Mouse (Mus musculus) adrenal gland, postnatal 25 days (tissue): ENCODE data around the gene Tram2. TPM values are rescaled to one million over a fixed set of nuclear protein-coding genes. Genes with fewer than 3 reads are reported as not detected.

ENCODE experiments used
- DNase-seq: peaks from one replicate; pipeline ENCODE4 v3.0.0; 2021; ENCODE audit warnings: mixed read lengths
- total RNA-seq: library from RNA; stranded (reverse); gene quantifications from 2 replicates; pipeline ENCODE4 v1.2.3, GENCODE M21; 2021

Gene Tram2
- total RNA-seq, 1 experiment from 2014 or later: 5.8 TPM

GRCm38 (mm10) chr1:21010282-21010800 is 68.7 kb downstream of the Tram2 start:
- no peak for DNase-seq

DNA sequence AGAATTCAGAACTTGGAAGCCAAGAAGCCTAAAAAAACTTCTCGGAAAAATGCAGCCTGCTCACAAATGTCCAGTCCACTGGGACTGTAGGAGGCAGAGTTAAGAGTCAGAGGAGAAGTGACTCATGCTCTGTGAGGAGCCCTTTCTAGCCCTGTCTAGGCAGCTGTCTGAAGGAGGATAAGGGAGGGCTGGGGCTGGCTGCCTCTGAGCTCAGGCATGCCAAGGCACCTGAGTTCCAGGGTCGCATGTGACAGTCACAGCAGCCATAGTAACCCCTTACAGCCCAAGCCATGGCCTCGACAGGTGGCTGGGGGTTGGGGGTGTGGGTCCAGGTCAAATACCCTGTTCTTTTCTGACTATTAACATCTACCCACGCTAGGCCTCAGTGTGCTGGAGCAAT is 70.1 kb downstream of the Tram2 start:
- peak; percentile 22 for DNase-seq

DNA sequence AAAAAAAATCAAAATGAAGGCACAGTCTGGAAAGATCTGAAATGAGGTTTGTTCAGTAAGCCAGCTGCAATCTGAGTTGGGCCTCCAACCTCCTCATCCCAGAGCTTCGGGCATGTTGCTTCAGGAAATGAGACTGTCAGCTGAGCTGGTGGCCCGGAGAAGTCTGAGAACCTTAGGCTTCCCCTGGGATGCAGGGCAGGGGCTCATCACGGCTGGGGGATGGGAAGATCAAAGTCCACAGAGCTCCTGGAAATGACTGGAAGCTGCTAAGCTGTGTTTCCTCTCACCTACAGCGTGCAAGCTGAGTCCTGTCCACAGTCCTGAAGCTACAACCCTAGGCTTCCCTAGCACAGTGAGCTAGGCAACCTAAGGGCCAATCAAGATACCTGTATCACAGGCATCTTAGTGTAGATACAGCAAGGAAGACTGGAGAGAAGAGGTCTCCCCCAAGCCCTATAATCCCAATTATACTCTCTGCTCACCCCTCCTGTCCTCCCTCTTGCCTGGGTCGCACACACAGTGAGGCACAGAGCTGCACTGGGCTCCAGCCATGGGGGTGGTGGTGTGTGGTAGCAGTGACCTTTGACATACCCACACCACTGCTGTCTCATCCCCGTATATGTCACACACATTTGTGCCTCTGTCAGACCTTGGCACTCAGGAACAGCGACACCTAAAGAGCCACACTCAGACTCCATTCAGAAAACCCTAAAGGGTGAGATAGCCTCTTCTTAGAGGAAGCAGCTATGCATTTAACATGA is 70.9 kb downstream of the Tram2 start:
- DNase-seq: no peak

- no peak for DNase-seq
Measured at GRCm38 (mm10) chr1:21006775-21007174, 72.3 kb downstream of the Tram2 start.

GRCm38 (mm10) chr1:21004596-21004995 is 74.4 kb downstream of the Tram2 start:
- DNase-seq: no peak

DNA sequence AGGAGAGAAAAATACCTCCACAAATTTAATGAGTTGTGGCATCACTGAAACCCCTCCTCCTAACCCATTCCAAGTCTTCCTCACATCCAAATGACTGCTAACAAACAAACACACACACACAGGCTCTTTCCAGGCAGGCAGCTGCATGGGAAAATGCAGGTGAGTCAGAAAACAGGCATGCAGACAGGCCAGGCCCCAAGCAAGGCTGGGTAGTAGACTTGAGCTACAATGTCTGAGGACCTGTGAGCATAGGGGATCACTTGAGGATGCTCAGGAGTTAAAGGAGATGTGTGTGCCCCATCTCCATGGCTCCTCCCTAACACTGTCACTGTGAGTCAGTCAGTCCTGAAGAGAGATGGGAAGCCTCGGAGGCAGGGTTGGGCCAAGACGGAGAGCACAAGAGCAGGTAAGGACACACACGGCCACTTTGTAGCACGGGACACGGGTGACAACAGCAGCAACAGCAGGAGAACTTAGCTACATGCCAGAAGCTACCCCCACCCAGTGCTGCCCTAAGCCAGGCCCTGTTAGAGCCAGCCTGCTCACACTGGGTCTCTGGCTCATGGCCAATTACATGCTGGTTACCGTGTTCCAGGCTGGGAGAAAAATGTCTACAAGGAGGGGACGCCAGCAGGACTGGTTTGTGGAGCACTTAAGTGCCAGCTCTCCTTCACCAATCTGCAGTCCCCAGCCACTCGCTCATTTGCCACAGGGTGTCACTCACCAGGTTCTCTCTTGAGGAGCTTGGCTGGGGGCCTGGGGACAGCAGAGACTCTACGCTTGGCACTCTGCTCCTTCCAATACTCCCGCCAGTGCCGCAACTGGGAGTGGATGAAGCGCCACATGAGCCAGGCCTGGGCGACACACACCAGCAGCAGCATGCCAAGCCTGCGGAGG is 76.5 kb downstream of the Tram2 start:
- no peak for DNase-seq

- DNase-seq: no peak
Measured at GRCm38 (mm10) chr1:20997881-20998389, 81.1 kb downstream of the Tram2 start.

GRCm38 (mm10) chr1:20997328-20997689 is 81.7 kb downstream of the Tram2 start:
- no peak for DNase-seq

GRCm38 (mm10) chr1:20996603-20997327 is 82.3 kb downstream of the Tram2 start:
- DNase-seq: no peak

- DNase-seq: no peak
Measured at GRCm38 (mm10) chr1:20995331-20995986, 83.6 kb downstream of the Tram2 start.

DNA sequence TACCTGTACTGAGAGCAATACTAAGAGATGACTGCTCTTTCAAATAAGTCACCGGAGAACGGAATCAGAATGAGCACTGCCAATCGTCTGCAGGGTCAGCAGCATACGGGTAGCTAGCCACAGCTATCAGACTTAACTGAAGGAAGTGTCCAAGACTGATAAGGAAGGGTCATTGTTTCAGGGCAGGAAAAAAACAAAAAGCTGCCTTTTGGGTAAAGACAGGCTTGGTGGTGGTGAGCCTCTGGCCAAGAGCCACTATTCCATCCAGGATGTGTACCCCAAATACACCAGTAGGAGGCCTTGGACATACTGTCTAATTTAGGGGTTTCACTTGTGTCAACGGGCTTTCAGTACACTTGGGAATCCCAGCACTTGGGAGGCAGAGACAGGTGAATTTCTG is 84.7 kb downstream of the Tram2 start:
- no peak for DNase-seq

DNA sequence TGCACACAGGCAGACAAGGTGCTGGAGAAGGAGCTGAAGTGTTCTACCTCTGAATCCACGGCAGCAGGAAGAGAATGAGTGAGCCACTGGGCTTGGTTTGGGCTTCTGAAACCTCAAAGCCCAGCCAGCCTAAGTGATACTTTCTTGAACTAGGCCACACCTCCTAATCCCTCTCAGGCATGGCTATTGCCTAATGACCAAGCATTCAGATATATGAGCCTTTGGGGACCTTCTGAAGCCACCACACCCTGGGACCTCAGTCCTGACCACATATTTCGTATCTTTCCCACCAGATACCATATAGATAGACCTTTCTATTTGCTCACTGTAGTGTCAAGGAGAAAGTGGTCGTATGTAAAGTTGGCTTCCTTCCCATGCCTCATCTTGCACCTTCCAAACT is 85.3 kb downstream of the Tram2 start:
- DNase-seq: no peak

DNA sequence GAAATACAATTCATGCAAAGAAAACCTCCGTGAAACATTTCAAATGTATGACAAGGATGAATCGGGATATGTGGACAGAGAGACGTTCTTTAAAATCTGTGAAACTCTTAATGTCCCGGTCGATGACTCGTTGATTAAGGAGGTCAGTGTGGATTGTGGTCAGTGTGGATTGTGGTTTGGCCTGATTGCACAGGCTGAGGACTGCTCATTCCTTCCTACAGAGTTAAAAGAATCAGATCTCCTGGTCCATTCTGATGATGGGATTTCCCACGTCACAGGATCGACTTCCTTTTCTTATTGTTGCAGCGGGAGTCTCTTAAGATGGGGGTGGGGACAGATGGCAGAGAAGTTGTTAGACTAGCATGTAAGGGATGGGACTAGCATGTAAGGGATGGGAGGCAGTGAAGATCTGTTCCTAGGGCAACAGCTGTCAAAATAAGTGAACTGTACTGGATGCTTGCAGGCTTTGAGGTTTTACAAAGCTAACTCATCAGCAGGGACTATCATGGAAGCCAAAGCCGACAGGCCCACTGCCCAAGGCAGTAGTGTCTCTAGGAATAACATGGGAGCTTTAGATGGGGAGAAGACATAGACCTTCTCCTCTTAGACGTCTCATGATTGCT is 89.5 kb downstream of the Tram2 start:
- DNase-seq: no peak

- DNase-seq: no peak
Measured at GRCm38 (mm10) chr1:20986378-20987056, 92.5 kb downstream of the Tram2 start.

GRCm38 (mm10) chr1:20984582-20984981 is 94.4 kb downstream of the Tram2 start:
- no peak for DNase-seq

DNA sequence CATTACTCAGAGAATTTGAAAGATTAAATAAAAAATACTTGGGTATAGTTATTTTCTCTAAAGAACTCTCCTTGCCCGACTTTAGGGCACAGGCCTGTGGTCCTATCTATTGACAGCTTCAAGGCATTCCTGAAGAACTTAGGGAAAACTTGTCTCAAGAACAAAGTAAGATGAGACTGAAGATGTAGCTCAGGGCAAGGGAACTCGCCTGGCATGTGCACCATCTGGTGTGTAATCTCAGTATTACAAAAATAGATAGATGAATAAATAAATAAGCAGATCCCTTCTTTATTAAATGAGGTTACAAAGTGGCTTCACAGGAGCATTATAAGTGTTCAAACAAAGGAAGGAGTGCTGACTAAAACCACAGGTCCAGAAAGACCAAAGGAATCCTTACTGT is 94.9 kb downstream of the Tram2 start:
- no peak for DNase-seq

DNA sequence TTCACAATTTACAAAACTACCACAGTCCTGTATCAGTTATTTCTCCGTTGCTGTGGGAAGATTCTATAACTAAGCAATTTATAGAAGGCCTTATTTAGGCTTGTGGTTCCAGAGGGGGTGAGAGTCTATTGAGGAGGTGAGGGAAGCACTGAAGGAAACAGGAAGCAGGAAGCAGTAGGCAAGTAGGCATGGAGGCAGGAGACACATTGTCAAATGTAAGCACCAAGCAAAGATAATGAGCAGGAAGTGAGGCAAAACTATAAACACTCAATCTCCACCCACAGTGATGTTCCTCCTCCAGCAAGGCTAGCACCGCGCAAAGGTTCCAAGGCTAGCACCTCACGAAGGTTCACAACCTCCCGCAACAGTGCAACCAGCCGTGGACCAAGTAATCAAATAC is 97.3 kb downstream of the Tram2 start:
- DNase-seq: no peak

DNA sequence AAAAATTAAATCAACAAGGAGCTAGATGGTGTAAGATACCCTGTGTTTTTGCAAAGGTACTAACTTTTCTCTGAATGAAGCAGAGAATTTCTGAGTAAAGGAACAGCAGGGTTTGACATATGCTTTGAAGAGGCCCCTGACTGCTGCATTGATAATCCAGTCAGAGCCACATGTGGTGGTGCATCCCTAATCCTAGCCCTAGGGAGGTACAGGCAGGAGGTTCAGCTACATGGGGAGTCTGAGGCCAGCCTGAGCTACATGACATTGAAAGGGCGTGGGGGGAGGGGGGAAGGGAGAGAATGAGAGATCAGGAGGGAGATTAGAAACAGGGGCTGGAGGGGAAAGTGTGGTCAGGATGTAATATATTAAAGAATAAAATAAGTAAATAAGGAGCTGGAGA is 98.5 kb downstream of the Tram2 start:
- no peak for DNase-seq

GRCm38 (mm10) chr1:20974341-20975135 is 104.5 kb downstream of the Tram2 start:
- DNase-seq: no peak

- DNase-seq: no peak
Measured at GRCm38 (mm10) chr1:20973389-20973788, 105.6 kb downstream of the Tram2 start.
